Mouse (Mus musculus) testis, adult 2 months (tissue): ENCODE data around the gene Tns4. TPM values are rescaled to one million over a fixed set of nuclear protein-coding genes. Genes with fewer than 3 reads are reported as not detected.

Source experiments
- H3K27ac ChIP-seq: fragments of 200-500 bp; 2 replicates; pipeline ENCODE4 v1.5.1; 2012; ENCODE audit warnings: low read depth, low read length; ENCODE audit not compliant: control insufficient read depth, insufficient read depth
- H3K27me3 ChIP-seq: fragments of 200-500 bp; 2 replicates; pipeline ENCODE4 v1.6.1; 2012; ENCODE audit warnings: mild to moderate bottlenecking, low read length, moderate library complexity; ENCODE audit not compliant: control insufficient read depth, insufficient read depth
- H3K36me3 ChIP-seq: fragments of 200-500 bp; 2 replicates; pipeline ENCODE4 v1.6.1; 2012; ENCODE audit warnings: mild to moderate bottlenecking, low read length; ENCODE audit not compliant: control insufficient read depth, insufficient read depth
- H3K4me1 ChIP-seq: fragments of 200-500 bp; 2 replicates; pipeline ENCODE4 v1.6.1; 2012; ENCODE audit warnings: low read length; ENCODE audit not compliant: control insufficient read depth, insufficient read depth
- H3K4me3 ChIP-seq: fragments of 200-500 bp; 2 replicates; pipeline ENCODE4 v1.5.1; 2012; ENCODE audit warnings: low read depth, mild to moderate bottlenecking, low read length, moderate library complexity, mixed read lengths; ENCODE audit not compliant: control insufficient read depth
- CTCF ChIP-seq: fragments of 200-500 bp; IDR thresholded peaks from 2 replicates; pipeline ENCODE4 v1.5.1; 2012; ENCODE audit warnings: low read depth, mild to moderate bottlenecking, inconsistent platforms, low read length, moderate library complexity; ENCODE audit not compliant: control insufficient read depth, insufficient read depth, insufficient replicate concordance
- POLR2A ChIP-seq: fragments of 200-500 bp; IDR thresholded peaks from 2 replicates; pipeline ENCODE4 v1.6.1; 2012; ENCODE audit warnings: low read depth, mild to moderate bottlenecking, inconsistent platforms, low read length, moderate library complexity; ENCODE audit not compliant: control insufficient read depth
- polyA plus RNA-seq: library from polyadenylated mRNA; depleted of rRNA; stranded (reverse); fragments of >200 nt; gene quantifications from 2 replicates; pipeline ENCODE4 v1.2.3, GENCODE M21; 2012

The Tns4 gene
- polyA plus RNA-seq, 1 experiment: 2.0 TPM

DNA sequence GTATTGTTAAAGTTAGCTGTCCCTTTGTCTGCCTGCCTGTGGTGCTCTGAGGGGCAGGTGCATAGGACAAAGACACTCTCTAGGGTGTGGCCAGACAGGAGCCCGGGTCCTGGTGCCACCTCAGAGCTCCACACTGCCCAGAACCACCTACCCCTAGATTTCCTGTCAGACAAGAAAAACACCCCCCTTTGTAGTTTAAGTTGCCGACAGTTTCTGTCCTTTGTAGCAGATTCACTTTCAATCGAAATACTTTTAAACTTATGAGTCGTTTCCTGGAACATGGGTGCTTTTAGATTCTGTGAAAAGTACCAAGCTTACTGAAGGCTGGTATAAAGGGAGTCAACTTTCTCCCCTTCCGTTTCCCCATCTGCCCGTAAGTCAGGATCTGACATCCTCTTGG, 26.8 kb upstream of the Tns4 start:
- no peaks in the 10 kb centered on the region for H3K27me3 ChIP-seq
- TF ChIP-seq POLR2A (no peak), CTCF (no peak)
- peaks cover 11% of the 10 kb centered on the region for H3K4me1 ChIP-seq
- H3K4me3 ChIP-seq: no peak overlapping the region
- H3K36me3 ChIP-seq: no peaks in the 10 kb centered on the region
- no peak overlapping the region for H3K27ac ChIP-seq

DNA sequence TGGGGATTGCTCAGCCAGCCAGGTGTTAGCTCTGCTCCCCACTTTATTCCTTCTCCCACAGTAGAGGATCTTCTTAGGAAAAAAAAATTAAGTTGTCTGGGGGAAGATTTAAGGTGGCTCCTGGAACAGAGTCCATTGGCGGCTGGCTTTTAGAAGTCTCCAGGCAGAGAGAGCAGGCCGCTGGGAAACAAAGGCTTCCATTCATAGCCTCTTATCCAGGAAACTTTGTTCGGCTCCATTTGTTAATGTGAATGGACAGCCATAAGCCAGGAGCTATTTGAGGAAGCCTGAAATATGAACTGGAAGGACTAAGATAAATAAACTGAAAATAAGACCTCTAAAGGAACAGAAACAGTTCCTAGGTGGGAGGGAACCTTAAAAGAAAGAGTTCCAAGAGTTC, 24.0 kb upstream of the Tns4 start:
- TF ChIP-seq CTCF (no peak), POLR2A (no peak)
- H3K36me3 ChIP-seq: no peaks in the 10 kb centered on the region
- H3K4me3 ChIP-seq: no peak overlapping the region
- H3K27ac ChIP-seq: no peak overlapping the region
- H3K27me3 ChIP-seq: no peaks in the 10 kb centered on the region
- peaks cover 15% of the 10 kb centered on the region for H3K4me1 ChIP-seq

DNA sequence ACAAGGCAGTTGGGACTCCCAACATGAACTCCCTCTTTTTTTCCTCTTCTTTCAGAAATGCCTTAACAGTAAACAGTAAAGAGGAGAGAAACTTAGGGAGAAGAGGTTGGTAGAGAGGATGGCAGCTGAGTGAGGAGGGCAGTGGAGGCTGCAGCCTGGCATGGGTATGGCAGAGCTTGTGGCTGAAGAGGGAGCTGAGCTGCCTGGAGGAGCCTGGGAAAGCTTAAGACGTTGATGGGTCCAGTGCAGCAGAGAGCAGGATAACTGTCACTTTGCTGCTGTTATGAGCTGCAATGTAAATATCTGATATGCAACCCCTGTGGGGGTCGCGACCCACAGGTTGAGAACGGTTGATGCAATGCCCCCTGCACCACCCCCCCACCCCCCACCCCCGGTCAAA, 23.6 kb upstream of the Tns4 start:
- H3K4me3 ChIP-seq: no peak overlapping the region
- H3K36me3 ChIP-seq: no peaks in the 10 kb centered on the region
- TF ChIP-seq CTCF: no peak
- no peak for TF ChIP-seq POLR2A
- H3K27me3 ChIP-seq: no peaks in the 10 kb centered on the region
- H3K4me1 ChIP-seq: peaks cover 15% of the 10 kb centered on the region
- H3K27ac ChIP-seq: no peak overlapping the region

DNA sequence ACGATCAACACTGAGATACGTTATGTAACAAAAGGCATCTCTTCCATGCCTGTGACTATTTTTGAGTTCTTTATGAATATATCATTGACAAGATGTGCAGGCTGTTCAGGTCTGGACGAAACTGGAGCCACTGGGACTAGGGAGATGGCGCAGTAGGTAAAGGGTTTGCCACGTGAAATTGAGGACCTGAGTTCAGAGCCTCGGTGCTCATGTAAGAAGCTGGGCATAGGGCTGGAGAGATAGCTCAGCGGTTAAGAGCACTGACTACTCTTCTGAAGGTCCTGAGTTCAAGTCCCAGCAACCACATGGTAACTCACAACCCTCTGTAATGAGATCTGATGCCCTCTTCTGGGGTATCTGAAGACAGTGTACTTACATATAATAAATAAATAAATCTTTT, 22.5 kb upstream of the Tns4 start:
- Histone ChIP-seq H3K27ac (no peak overlapping the region), H3K4me1 (peaks cover 15% of the 10 kb centered on the region), H3K27me3 (no peaks in the 10 kb centered on the region), H3K4me3 (no peak overlapping the region), H3K36me3 (no peaks in the 10 kb centered on the region)
- TF ChIP-seq CTCF (no peak), POLR2A (no peak)

DNA sequence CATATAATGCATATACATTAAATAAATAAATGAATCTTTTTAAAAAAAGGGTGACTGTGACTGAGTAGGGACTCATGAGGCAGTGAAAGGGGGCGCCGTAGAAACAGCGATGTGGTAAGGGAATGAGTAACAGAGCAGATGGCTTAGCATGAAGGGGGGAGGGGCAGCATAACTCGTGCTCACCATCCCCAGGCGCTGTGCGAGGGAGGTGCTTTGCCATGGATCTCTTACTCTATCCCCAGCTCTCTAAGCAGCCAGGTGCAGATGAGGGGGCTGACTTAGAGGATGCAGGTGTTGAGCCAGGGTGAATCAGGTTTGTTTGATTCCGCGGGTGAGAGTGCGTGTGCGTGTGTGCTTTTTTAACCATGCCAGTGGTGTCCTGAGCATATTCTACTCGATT, 22.0 kb upstream of the Tns4 start:
- TF ChIP-seq POLR2A (no peak), CTCF (no peak)
- H3K27ac ChIP-seq: no peak overlapping the region
- peaks cover 15% of the 10 kb centered on the region for H3K4me1 ChIP-seq
- H3K36me3 ChIP-seq: no peaks in the 10 kb centered on the region
- H3K27me3 ChIP-seq: no peaks in the 10 kb centered on the region
- no peak overlapping the region for H3K4me3 ChIP-seq

DNA sequence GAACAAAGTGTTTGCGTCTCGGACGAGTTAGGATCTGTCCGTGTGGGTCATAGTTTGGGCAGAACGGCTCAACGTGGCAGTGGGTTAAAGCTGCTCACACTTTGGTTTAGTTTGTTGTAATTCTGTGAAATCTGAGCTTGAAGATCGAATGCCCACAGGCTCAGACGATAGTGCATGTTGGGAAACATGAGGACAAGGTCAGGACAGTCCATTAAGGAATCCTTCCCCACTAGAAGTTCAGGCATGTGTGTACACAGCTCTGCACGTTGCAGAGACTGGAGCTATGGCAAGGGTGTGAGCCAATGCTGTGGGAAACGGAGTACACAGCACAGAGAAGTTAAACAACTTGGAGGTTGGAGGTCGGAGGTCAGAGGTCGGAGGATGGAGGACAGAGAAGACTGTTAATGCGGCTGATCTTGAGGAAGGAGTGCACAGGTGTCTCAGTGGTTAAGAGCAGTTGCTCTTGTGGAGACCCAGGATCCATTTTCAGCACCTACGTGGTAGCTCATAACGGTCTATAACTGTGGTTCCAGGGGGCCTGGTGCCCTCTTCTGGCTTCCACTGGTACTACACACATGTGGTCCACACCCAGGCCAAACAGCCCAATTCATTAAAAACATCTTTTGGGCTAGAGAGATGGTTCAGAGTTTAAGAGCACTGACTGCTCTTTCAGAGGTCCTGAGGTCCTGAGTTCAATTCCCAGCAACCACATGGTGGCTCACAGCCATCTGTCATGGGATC, 21.4 kb upstream of the Tns4 start:
- Histone ChIP-seq H3K4me3 (0 out of 2 replicates have a peak overlapping the region, but pooled peaks have one; percentile 9), H3K4me1 (peaks cover 15% of the 10 kb centered on the region), H3K27me3 (no peaks in the 10 kb centered on the region), H3K27ac (peak overlapping the region; percentile 81), H3K36me3 (no peaks in the 10 kb centered on the region)
- TF ChIP-seq CTCF: peak; percentile 61; the same call in 1 of the 2 replicates
- no peak for TF ChIP-seq POLR2A

DNA sequence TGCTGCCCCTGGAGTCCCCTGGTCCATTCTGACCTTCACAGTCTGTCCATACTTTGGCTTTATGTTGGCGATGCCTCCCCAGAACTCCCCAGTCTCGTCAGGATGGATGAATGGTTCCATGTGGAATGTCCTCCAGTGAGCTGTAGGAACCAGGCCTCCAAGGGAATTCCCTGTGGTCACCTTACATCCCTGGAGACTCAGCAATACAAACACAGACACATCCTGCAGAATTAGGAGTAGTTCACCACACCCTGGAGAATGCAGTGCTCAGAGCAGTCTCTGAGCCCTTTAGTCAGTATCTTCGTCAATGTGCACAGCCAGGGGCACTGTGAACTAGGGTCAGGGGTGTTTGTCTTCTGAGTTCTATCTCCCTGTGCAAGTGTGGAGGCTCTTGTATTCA, 19.2 kb upstream of the Tns4 start:
- Histone ChIP-seq H3K4me3 (no peak overlapping the region), H3K27me3 (no peaks in the 10 kb centered on the region), H3K36me3 (no peaks in the 10 kb centered on the region), H3K27ac (no peak overlapping the region), H3K4me1 (peaks cover 15% of the 10 kb centered on the region)
- TF ChIP-seq POLR2A (no peak), CTCF (no peak)
